Mouse (Mus musculus) heart, postnatal 0 days (tissue): ENCODE measurements at regions not wholly inside any gene's neighbourhood (a gene's known extent, or its start where the extent isn't known, plus 50 kb on each side); places are given as distances from the start of the nearest gene placed in this dataset.

Experiments used
- ATAC-seq: fragments of 200-750 bp; cut with Nextera tagmentation; 2 replicates; pipeline ENCODE4 v1.8.0; 2017; ENCODE audit warnings: low read depth, moderate number of reproducible peaks, moderate library complexity; ENCODE audit not compliant: insufficient read depth
- DNase-seq: peaks from one replicate; pipeline ENCODE4 v3.0.0-alpha.2; 2016; ENCODE audit warnings: low spot score
- H3K27ac ChIP-seq: fragments of 300-500 bp; sonication (generic); 2 replicates; pipeline ENCODE4 v1.5.1; 2014; ENCODE audit warnings: low read depth, mild to moderate bottlenecking
- H3K27me3 ChIP-seq: fragments of 300-500 bp; sonication (generic); 2 replicates; pipeline ENCODE4 v1.6.1; 2014; ENCODE audit warnings: low read length, mixed read lengths; ENCODE audit not compliant: control insufficient read depth, insufficient read depth
- H3K36me3 ChIP-seq: fragments of 300-500 bp; sonication (generic); replicated peaks from 2 replicates; pipeline ENCODE4 v1.6.1; 2014; ENCODE audit warnings: low read length, mixed read lengths; ENCODE audit not compliant: control insufficient read depth, insufficient read depth
- H3K4me1 ChIP-seq: fragments of 300-500 bp; sonication (generic); 2 replicates; pipeline ENCODE4 v1.6.1; 2014; ENCODE audit warnings: antibody characterized with exemption; ENCODE audit not compliant: control insufficient read depth, insufficient read depth
- H3K4me2 ChIP-seq: fragments of 300-500 bp; sonication (generic); 2 replicates; pipeline ENCODE4 v1.6.1; 2014; ENCODE audit warnings: low read depth, mild to moderate bottlenecking, low read length, moderate library complexity
- H3K4me3 ChIP-seq: fragments of 300-500 bp; sonication (generic); 2 replicates; pipeline ENCODE4 v1.5.1; 2014; ENCODE audit warnings: low read depth, low read length
- H3K9ac ChIP-seq: fragments of 300-500 bp; sonication (generic); replicated peaks from 2 replicates; pipeline ENCODE4 v1.6.1; 2014; ENCODE audit warnings: low read depth, low read length, mixed read lengths
- H3K9me3 ChIP-seq: fragments of 300-500 bp; sonication (generic); replicated peaks from 2 replicates; pipeline ENCODE4 v1.6.1; 2016; ENCODE audit warnings: low read length; ENCODE audit not compliant: control insufficient read depth
- CTCF ChIP-seq: IDR thresholded peaks from 2 replicates; pipeline ENCODE4 v1.5.1; 2016; ENCODE audit warnings: antibody characterized with exemption, control low read depth, low read depth
- EP300 ChIP-seq: IDR thresholded peaks from 2 replicates; pipeline ENCODE4 v1.6.1; 2016; ENCODE audit warnings: antibody characterized with exemption, low read depth
- WGBS: fragments of 180-500 bp; shearing (Covaris S2); extraction: QIAGEN DNeasy Blood & Tissue Kit; methylation state at CpG from one replicate; pipeline ENCODE4 v1.1.7; 2014; 5-methylcytosine and 5-hydroxymethylcytosine counted together

DNA sequence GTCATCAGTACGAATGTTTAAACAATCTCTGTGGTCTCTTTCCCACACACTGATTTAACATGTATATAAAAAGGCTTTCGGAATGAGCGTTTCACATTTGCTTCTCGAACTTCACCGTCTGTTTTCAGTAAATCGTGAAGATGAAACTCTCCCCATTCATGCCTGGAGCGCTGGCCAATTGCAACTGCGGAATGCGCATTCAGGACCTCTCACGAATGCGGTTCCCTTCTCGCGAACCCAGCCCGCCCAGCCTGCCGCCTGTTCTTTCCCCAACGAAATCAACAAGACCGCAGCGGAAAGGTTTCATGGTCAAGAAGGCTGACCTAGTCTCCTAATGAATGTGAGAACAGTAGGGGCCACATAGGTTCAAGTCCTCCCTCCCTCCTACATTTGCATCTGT lies 204.4 kb downstream of the Msrb3 start:
- Histone ChIP-seq H3K36me3 (no peaks in the 10 kb centered on the region), H3K4me2 (peak overlapping the region; percentile 51), H3K27ac (no peak overlapping the region; the same call in 1 of the 2 replicates), H3K9ac (no peak overlapping the region), H3K4me3 (peak overlapping the region; percentile 21), H3K27me3 (no peaks in the 10 kb centered on the region), H3K9me3 (no peaks in the 10 kb centered on the region), H3K4me1 (peaks cover 40% of the 10 kb centered on the region)
- WGBS, result 14% methylated on average over 18 of the region's 18 CpGs
- DNase-seq (no peak), ATAC-seq (no peak)
- TF ChIP-seq EP300 (no peak), CTCF (no peak)

GRCm38 (mm10) chr10:120691451-120691850 lies 207.4 kb downstream of the Msrb3 start:
- Histone ChIP-seq H3K27ac (peak overlapping the region; percentile 34; the same call in 1 of the 2 replicates), H3K4me3 (no peak overlapping the region), H3K9ac (no peak overlapping the region), H3K4me2 (no peak overlapping the region), H3K36me3 (no peaks in the 10 kb centered on the region), H3K4me1 (peaks cover 27% of the 10 kb centered on the region), H3K27me3 (no peaks in the 10 kb centered on the region), H3K9me3 (no peaks in the 10 kb centered on the region)
- TF ChIP-seq EP300 (no peak), CTCF (no peak)
- ATAC-seq, result no peak
- DNase-seq, result peak; percentile 58
- 49% methylated on average over 3 of the region's 3 CpGs for WGBS

DNA sequence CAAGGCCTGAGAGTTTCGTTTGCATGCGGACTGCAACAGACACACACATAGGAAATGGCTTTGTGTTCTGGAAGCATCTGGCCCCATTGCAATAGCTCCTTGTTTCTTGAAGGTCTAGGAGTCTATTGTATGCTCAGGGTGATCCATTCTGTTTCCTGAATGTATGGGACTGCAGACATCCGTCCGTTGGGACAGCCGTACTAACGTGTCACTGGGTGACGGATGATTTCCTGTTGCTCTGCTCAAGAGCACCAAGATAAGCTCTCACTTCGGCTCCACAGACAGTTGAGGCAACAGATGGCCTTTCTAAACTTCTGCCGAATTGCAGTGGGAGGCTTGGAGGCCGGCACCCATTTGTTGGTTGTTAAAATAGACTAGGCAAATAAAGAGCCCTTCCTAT lies 209.9 kb upstream of the Hmga2 start:
- no peak overlapping the region for H3K9ac ChIP-seq
- 0 out of 2 replicates have a peak, but pooled peaks cover 8% of the 10 kb centered on the region for H3K4me1 ChIP-seq
- 21% methylated on average over 10 of the region's 10 CpGs for WGBS
- DNase-seq, result no peak
- TF ChIP-seq EP300, result 0 out of 2 replicates have a peak, but pooled peaks have one; percentile 18
- TF ChIP-seq CTCF, result no peak
- 0 out of 2 replicates have a peak overlapping the region, but pooled peaks have one; percentile 4 for H3K27ac ChIP-seq
- H3K4me3 ChIP-seq, result no peak overlapping the region
- no peaks in the 10 kb centered on the region for H3K9me3 ChIP-seq
- H3K4me2 ChIP-seq, result no peak overlapping the region
- peak; percentile 30; the same call in 1 of the 2 replicates for ATAC-seq
- no peaks in the 10 kb centered on the region for H3K36me3 ChIP-seq
- H3K27me3 ChIP-seq, result no peaks in the 10 kb centered on the region

DNA sequence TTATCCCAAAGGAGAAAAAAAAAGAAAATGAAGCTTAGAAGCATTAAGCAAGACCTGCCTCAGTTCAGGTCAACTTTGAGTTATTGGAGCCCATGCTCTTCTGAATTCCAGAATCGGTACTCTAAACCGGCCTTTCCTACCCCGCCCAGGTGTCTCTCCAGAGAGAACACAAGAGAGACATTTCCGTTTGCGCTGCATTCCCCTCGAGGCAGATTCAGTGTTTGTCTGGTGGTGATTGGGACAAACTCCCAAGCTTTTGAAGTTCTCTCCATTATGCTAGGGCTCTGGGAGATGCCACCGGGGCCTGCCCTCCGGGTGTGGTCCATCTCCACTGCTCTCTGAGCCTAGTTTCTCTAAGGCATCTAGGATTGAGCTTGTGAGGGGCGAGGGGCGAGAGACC lies 205.8 kb upstream of the Hmga2 start:
- DNase-seq (no peak), ATAC-seq (no peak)
- Histone ChIP-seq H3K27me3 (no peaks in the 10 kb centered on the region), H3K4me1 (0 out of 2 replicates have a peak, but pooled peaks cover 8% of the 10 kb centered on the region), H3K27ac (no peak overlapping the region), H3K9ac (no peak overlapping the region), H3K4me2 (no peak overlapping the region), H3K9me3 (no peaks in the 10 kb centered on the region), H3K36me3 (no peaks in the 10 kb centered on the region), H3K4me3 (no peak overlapping the region)
- 87% methylated on average over 10 of the region's 10 CpGs for WGBS
- TF ChIP-seq CTCF, result no peak
- no peak for TF ChIP-seq EP300

DNA sequence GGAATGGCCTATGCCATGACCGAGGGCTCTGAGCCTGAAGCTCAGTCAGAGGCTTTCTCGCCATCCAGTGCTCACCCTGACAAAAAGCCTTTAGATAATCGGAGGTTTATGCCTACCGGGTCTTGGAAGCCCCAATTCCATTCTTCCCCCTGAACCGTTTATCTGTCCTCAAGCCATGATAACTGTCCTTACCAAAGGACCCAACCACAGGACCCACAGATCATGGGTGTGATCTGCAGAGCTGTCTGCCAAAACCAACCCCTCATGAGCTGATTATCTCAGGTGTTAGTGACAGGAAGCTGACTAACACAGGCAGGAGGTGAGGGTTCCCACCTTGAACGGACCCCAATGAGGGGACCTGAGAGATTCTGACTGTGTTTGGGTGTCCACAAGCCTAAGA lies 203.7 kb upstream of the Hmga2 start:
- ATAC-seq (no peak), DNase-seq (no peak)
- no peaks in the 10 kb centered on the region for H3K9me3 ChIP-seq
- H3K9ac ChIP-seq, result no peak overlapping the region
- no peak overlapping the region for H3K4me3 ChIP-seq
- H3K4me1 ChIP-seq, result peaks cover 1% of the 10 kb centered on the region
- 67% methylated on average over 6 of the region's 6 CpGs for WGBS
- H3K27me3 ChIP-seq, result no peaks in the 10 kb centered on the region
- TF ChIP-seq CTCF, result no peak
- no peak for TF ChIP-seq EP300
- H3K4me2 ChIP-seq, result no peak overlapping the region
- H3K36me3 ChIP-seq, result no peaks in the 10 kb centered on the region
- H3K27ac ChIP-seq, result no peak overlapping the region

DNA sequence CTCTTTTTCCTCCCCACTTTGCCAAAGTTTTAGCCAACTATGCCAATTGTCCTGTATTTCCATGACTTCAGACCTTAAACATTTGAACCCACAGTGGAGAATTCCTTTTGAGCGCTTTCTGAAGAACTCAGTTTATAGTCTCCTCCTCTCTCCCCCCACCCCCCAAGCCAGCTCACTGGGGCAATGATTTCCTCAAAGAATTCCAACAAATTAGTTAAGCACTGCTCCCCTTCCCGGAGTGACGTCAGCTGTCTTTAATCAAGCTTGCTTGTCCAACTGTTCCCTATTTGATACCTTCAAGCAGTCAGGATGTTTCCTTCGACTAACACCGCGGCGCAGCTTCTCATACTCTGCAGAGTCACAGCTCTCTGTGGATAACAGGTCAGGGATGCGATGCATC lies 202.0 kb upstream of the Hmga2 start:
- TF ChIP-seq EP300 (no peak), CTCF (no peak)
- Histone ChIP-seq H3K4me1 (peaks cover 6% of the 10 kb centered on the region), H3K4me2 (no peak overlapping the region), H3K9me3 (no peaks in the 10 kb centered on the region), H3K27ac (no peak overlapping the region), H3K9ac (no peak overlapping the region), H3K27me3 (no peaks in the 10 kb centered on the region), H3K36me3 (no peaks in the 10 kb centered on the region), H3K4me3 (no peak overlapping the region)
- no peak for ATAC-seq
- no peak for DNase-seq
- WGBS, result 62% methylated on average over 8 of the region's 8 CpGs
